Comparison of ENCODE assay signal across 9 mouse cellular contexts in genomic region chr2:165885951-165886320, GRCm38 (mm10). TPM values are rescaled to one million over a fixed set of nuclear protein-coding genes. Genes with fewer than 3 reads are reported as not detected.
DNase-seq lines count a peak whose midpoint lies in the region; ATAC-seq and TF ChIP-seq lines count a peak whose summit lies in the region.
"Had no signal": no experiment of that assay in that cellular context is flagged by ENCODE, and none has a peak within 500 bp of the region (broad histone marks: within the 10 kb centered on the region; RNA-seq: fewer than 3 reads in every experiment).

No protein-coding gene starts in this region.

- H3K4me2 ChIP-seq in heart, postnatal 0 days (ENCODE audit: low read depth, low read length) = no peak overlapping the region
- no peak overlapping the region for H3K4me2 ChIP-seq in embryonic facial prominence, embryonic 13.5 days
- peak overlapping the region; percentile 74 for H3K4me2 ChIP-seq in kidney, embryonic 15.5 days
- no peak overlapping the region for H3K4me2 ChIP-seq in midbrain, postnatal 0 days (ENCODE audit: low read depth, low read length, poor library complexity, severe bottlenecking)

- H3K27ac ChIP-seq in heart, postnatal 0 days (ENCODE audit: low read depth) = peak overlapping the region; percentile 100
- H3K27ac ChIP-seq in embryonic facial prominence, embryonic 13.5 days = peak overlapping the region; percentile 100
- peak overlapping the region; percentile 100 for H3K27ac ChIP-seq in kidney, embryonic 15.5 days
- peak overlapping the region; percentile 100 for H3K27ac ChIP-seq in midbrain, postnatal 0 days (ENCODE audit: low read depth, low read length)

- H3K9ac ChIP-seq in heart, postnatal 0 days (replicated peaks; ENCODE audit: low read depth, low read length) = peak overlapping the region; percentile 41; the same call in 1 of the 2 replicates
- peak overlapping the region; percentile 76 for H3K9ac ChIP-seq in embryonic facial prominence, embryonic 13.5 days
- H3K9ac ChIP-seq in kidney, embryonic 15.5 days = peak overlapping the region; percentile 57
- H3K9ac ChIP-seq in midbrain, postnatal 0 days (replicated peaks; ENCODE audit: low read length, poor library complexity, severe bottlenecking) = peak overlapping the region; percentile 50; the same call in 1 of the 2 replicates

- no peak overlapping the region for H3K4me3 ChIP-seq in heart, postnatal 0 days (ENCODE audit: low read depth, low read length)
- H3K4me3 ChIP-seq in embryonic facial prominence, embryonic 13.5 days = no peak overlapping the region
- no peak overlapping the region for H3K4me3 ChIP-seq in kidney, embryonic 15.5 days (replicated peaks)
- H3K4me3 ChIP-seq in midbrain, postnatal 0 days (ENCODE audit: low read depth, low read length) = no peak overlapping the region

- no peak for TF ChIP-seq EP300 in heart, postnatal 0 days (IDR thresholded peaks at IDR 0.05; ENCODE audit: low read depth)

- no peaks in the 10 kb centered on the region for H3K27me3 ChIP-seq in heart, postnatal 0 days (ENCODE audit: control insufficient read depth, insufficient read depth, low read length)
- H3K27me3 ChIP-seq in embryonic facial prominence, embryonic 13.5 days = no peaks in the 10 kb centered on the region
- no peaks in the 10 kb centered on the region for H3K27me3 ChIP-seq in kidney, embryonic 15.5 days
- H3K27me3 ChIP-seq in midbrain, postnatal 0 days (ENCODE audit: insufficient read depth, low read length) = no peaks in the 10 kb centered on the region
- H3K27me3 ChIP-seq: Patski had no signal

- DNase-seq in heart, postnatal 0 days (ENCODE audit: low spot score) = no peak
- DNase-seq in heart, postnatal 36 days = no peak
- no peak for DNase-seq in midbrain, postnatal 0 days (ENCODE audit: low spot score)
- no peak for DNase-seq in urinary bladder, postnatal 14 days (ENCODE audit: low spot score)
- DNase-seq in adrenal gland, postnatal 4 days (ENCODE audit: low spot score in 2 of 2) = no peak
- DNase-seq in adipocyte (ENCODE audit: low spot score) = no peak

- no peaks in the 10 kb centered on the region for H3K9me3 ChIP-seq in heart, postnatal 0 days (replicated peaks; ENCODE audit: control insufficient read depth, low read length)
- H3K9me3 ChIP-seq in embryonic facial prominence, embryonic 13.5 days = no peaks in the 10 kb centered on the region
- H3K9me3 ChIP-seq in kidney, embryonic 15.5 days (replicated peaks) = no peaks in the 10 kb centered on the region
- no peaks in the 10 kb centered on the region for H3K9me3 ChIP-seq in midbrain, postnatal 0 days (ENCODE audit: low read length)

- H3K4me1 ChIP-seq in heart, postnatal 0 days (ENCODE audit: control insufficient read depth, insufficient read depth) = peaks cover 80% of the 10 kb centered on the region
- peaks cover 85% of the 10 kb centered on the region for H3K4me1 ChIP-seq in embryonic facial prominence, embryonic 13.5 days
- H3K4me1 ChIP-seq in kidney, embryonic 15.5 days = peaks cover 97% of the 10 kb centered on the region
- H3K4me1 ChIP-seq in midbrain, postnatal 0 days (ENCODE audit: insufficient read depth, low read length) = peaks cover 44% of the 10 kb centered on the region

- intact Hi-C loops in heart, postnatal 36 days (cut with DNase I) = no loop called here

- 41% methylated on average over 4 of the region's 4 CpGs for WGBS in heart, postnatal 0 days
- WGBS in embryonic facial prominence, embryonic 13.5 days = 19% methylated on average over 4 of the region's 4 CpGs
- WGBS in kidney, embryonic 15.5 days = 23% methylated on average over 4 of the region's 4 CpGs
- 7% methylated on average over 4 of the region's 4 CpGs for WGBS in midbrain, postnatal 0 days

- H3K36me3 ChIP-seq in heart, postnatal 0 days (replicated peaks; ENCODE audit: control insufficient read depth, insufficient read depth, low read length) = no peaks in the 10 kb centered on the region
- no peaks in the 10 kb centered on the region for H3K36me3 ChIP-seq in embryonic facial prominence, embryonic 13.5 days
- no peaks in the 10 kb centered on the region for H3K36me3 ChIP-seq in kidney, embryonic 15.5 days
- no peaks in the 10 kb centered on the region for H3K36me3 ChIP-seq in midbrain, postnatal 0 days (ENCODE audit: insufficient read depth, low read length)

- ATAC-seq in heart, postnatal 0 days (ENCODE audit: insufficient read depth, low read depth) = no peak
- no peak for ATAC-seq in embryonic facial prominence, embryonic 13.5 days (ENCODE audit: insufficient number of reproducible peaks, insufficient read depth, low FRiP score, low TSS enrichment, low read depth)
- no peak for ATAC-seq in kidney, embryonic 15.5 days (replicated peaks; ENCODE audit: low FRiP score)
- no peak for ATAC-seq in midbrain, postnatal 0 days (ENCODE audit: low FRiP score)

- TF ChIP-seq CTCF in heart, postnatal 0 days (IDR thresholded peaks at IDR 0.05; ENCODE audit: low read depth) = no peak
- no peak for TF ChIP-seq CTCF in midbrain, postnatal 0 days (IDR thresholded peaks at IDR 0.05)

RNA-seq across cellular contexts. Expression of gene Zmynd8, which starts 12.9 kb away (rescaled TPM):
- total RNA-seq in heart, postnatal 0 days (2014; rRNA removed; ENCODE audit: low replicate concordance) = 19.2 and 48.1 TPM in 2 replicates
- 35.3 and 35.4 TPM in 2 replicates for polyA plus RNA-seq in heart, postnatal 0 days (2015; fragmentation: Nextera tagmentation; extraction: Ambion mirVana)
- total RNA-seq in heart, postnatal 36 days (2021) = 10 to 100 TPM; 46.5 to 48.0 TPM
- 61.4 and 62.3 TPM in 2 replicates for polyA plus RNA-seq in embryonic facial prominence, embryonic 13.5 days (2015; fragmentation: Nextera tagmentation; extraction: Ambion mirVana)
- 67.1 and 68.3 TPM in 2 replicates for polyA plus RNA-seq in kidney, embryonic 15.5 days (2015; fragmentation: Nextera tagmentation; extraction: Ambion mirVana)
- total RNA-seq in midbrain, postnatal 0 days (2014; rRNA removed) = 55.9 and 73.4 TPM in 2 replicates
- polyA plus RNA-seq in midbrain, postnatal 0 days (2015; fragmentation: Nextera tagmentation; extraction: Ambion mirVana) = 56.8 and 59.0 TPM in 2 replicates
- 10 to 100 TPM; 61.4 to 61.9 TPM for total RNA-seq in adrenal gland, postnatal 4 days (2021)
